Mouse (Mus musculus): ENCODE data around the gene Fez2. TPM values are rescaled to one million over a fixed set of nuclear protein-coding genes. Genes with fewer than 3 reads are reported as not detected.

The Fez2 gene
- polyA plus RNA-seq, 1 experiment from 2014 or later = 42.7 TPM

DNA sequence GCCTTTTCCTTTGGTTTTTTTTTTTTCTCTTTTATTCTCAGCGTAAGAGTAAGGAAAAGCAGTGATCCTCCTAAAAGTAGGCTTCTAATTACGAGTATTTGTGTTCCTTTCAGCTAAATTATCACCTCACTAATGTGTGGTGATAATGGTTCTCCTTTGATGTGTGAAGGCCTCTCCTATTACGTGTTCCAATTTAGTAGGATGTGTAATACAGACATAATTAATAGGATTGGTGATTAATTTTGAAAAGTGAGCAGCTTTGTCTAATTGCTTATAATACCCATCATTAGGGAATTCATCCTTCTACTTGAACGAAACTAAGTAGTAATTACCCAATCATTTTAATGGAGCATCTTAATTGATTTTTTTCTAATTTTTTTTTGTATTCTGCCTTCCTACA lies 60.2 kb downstream of the Fez2 start:
- no peak overlapping the region for H3K9ac ChIP-seq
- 83% methylated on average over 4 of the region's 4 CpGs for WGBS
- H3K4me2 ChIP-seq (replicated peaks) = no peak overlapping the region
- no peaks in the 10 kb centered on the region for H3K4me1 ChIP-seq (replicated peaks)
- H3K36me3 ChIP-seq = 0 out of 2 replicates have a peak, but pooled peaks cover 2% of the 10 kb centered on the region
- no peaks in the 10 kb centered on the region for H3K27me3 ChIP-seq (replicated peaks)
- no peak for ATAC-seq
- no peaks in the 10 kb centered on the region for H3K9me3 ChIP-seq
- no peak overlapping the region for H3K27ac ChIP-seq
- no peak overlapping the region for H3K4me3 ChIP-seq (replicated peaks)

DNA sequence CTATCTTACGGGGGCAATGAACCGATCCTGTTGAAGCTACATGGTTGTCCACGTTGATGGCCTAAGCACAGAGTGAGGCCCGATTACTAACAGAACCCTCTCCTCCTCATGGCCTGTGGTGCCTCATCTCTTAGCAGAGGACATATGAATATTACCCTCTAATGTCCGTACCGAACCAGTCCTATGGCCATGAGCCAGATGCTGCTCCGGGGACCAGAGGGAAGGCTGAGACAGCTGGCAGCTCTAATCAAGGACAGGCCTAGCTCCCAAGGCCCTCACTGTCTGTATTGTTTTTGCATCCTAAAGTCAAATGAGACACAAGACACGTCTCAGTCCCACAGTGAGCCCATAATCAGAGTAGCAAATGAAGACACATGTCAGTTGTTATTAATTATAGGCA lies 62.3 kb downstream of the Fez2 start:
- no peak for ATAC-seq
- H3K4me2 ChIP-seq (replicated peaks) = no peak overlapping the region
- H3K9ac ChIP-seq = no peak overlapping the region
- H3K27ac ChIP-seq = no peak overlapping the region
- 83% methylated on average over 8 of the region's 8 CpGs for WGBS
- no peaks in the 10 kb centered on the region for H3K27me3 ChIP-seq (replicated peaks)
- no peaks in the 10 kb centered on the region for H3K9me3 ChIP-seq
- H3K4me3 ChIP-seq (replicated peaks) = no peak overlapping the region
- 0 out of 2 replicates have a peak, but pooled peaks cover 2% of the 10 kb centered on the region for H3K36me3 ChIP-seq
- no peaks in the 10 kb centered on the region for H3K4me1 ChIP-seq (replicated peaks)

DNA sequence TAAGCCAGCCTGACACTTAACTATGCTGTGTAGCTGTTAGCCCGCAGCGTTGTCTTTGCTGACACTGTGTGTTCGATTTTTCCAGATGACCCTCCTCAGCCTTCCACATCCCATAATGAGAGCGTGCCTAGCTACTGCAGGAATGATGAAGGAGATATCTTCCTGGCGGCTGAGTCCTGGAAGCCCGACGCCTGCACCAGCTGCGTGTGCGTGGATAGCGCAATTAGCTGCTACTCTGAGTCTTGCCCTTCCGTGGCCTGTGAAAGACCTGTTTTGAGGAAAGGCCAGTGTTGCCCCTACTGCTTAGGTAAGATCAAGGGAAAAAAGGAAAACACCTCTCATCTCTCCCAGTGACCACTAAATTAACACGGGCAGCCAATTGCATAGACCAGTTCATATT lies 63.1 kb downstream of the Fez2 start:
- H3K27me3 ChIP-seq (replicated peaks) = no peaks in the 10 kb centered on the region
- H3K4me1 ChIP-seq (replicated peaks) = no peaks in the 10 kb centered on the region
- H3K9me3 ChIP-seq = no peaks in the 10 kb centered on the region
- H3K4me2 ChIP-seq (replicated peaks) = no peak overlapping the region
- no peak overlapping the region for H3K4me3 ChIP-seq (replicated peaks)
- WGBS = 79% methylated on average over 12 of the region's 12 CpGs
- ATAC-seq = no peak
- H3K27ac ChIP-seq = no peak overlapping the region
- H3K36me3 ChIP-seq = 0 out of 2 replicates have a peak, but pooled peaks cover 2% of the 10 kb centered on the region
- no peak overlapping the region for H3K9ac ChIP-seq

DNA sequence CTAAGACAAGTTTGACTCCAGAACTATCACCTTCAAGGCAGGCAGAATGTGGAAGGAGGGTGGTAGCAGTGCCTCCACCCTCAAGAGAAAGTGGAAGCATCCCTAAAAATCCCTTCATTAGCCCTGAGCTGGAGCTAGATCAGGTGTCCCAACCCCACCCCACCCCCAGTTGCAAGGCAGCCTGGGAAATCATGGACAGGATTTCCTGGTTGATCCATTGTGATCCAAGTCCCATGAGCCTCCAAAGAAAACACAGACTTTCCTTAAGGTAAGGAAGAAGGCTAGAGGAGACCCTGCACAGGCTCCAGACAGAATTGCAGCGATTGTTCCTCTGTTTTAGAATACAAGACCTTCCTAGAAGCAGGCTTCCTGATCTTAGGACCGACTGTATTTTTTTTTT lies 63.5 kb downstream of the Fez2 start:
- WGBS = 91% methylated on average over 2 of the region's 2 CpGs
- no peak for ATAC-seq
- H3K9me3 ChIP-seq = no peaks in the 10 kb centered on the region
- no peaks in the 10 kb centered on the region for H3K27me3 ChIP-seq (replicated peaks)
- H3K27ac ChIP-seq = no peak overlapping the region
- peaks cover 2% of the 10 kb centered on the region; the same call in 1 of the 2 replicates for H3K36me3 ChIP-seq
- H3K4me1 ChIP-seq (replicated peaks) = no peaks in the 10 kb centered on the region
- H3K9ac ChIP-seq = no peak overlapping the region
- H3K4me3 ChIP-seq (replicated peaks) = no peak overlapping the region
- H3K4me2 ChIP-seq (replicated peaks) = no peak overlapping the region

DNA sequence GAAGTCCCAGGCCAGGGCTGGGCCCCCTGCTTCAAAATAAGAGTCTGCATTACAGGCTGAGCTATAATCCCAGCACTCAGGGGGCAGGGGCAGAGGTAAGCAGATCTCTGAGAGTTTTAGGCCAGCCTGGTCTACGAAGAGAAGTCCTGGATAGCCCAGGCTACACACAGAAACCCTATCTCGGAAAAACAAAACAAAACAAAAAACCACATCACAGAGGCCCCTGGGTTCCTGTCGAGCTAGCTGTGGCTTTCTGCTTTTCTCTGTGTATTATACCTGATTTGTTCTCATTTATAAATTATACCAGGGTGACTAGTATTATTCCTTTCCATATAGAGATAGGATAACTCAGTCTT lies 65.5 kb downstream of the Fez2 start:
- no peaks in the 10 kb centered on the region for H3K27me3 ChIP-seq (replicated peaks)
- no peaks in the 10 kb centered on the region for H3K4me1 ChIP-seq (replicated peaks)
- WGBS = 91% methylated on average over 3 of the region's 3 CpGs
- H3K36me3 ChIP-seq = peaks cover 2% of the 10 kb centered on the region; the same call in 1 of the 2 replicates
- H3K9me3 ChIP-seq = no peaks in the 10 kb centered on the region
- no peak for ATAC-seq
- H3K9ac ChIP-seq = no peak overlapping the region
- no peak overlapping the region for H3K27ac ChIP-seq
- H3K4me3 ChIP-seq (replicated peaks) = no peak overlapping the region
- H3K4me2 ChIP-seq (replicated peaks) = no peak overlapping the region

DNA sequence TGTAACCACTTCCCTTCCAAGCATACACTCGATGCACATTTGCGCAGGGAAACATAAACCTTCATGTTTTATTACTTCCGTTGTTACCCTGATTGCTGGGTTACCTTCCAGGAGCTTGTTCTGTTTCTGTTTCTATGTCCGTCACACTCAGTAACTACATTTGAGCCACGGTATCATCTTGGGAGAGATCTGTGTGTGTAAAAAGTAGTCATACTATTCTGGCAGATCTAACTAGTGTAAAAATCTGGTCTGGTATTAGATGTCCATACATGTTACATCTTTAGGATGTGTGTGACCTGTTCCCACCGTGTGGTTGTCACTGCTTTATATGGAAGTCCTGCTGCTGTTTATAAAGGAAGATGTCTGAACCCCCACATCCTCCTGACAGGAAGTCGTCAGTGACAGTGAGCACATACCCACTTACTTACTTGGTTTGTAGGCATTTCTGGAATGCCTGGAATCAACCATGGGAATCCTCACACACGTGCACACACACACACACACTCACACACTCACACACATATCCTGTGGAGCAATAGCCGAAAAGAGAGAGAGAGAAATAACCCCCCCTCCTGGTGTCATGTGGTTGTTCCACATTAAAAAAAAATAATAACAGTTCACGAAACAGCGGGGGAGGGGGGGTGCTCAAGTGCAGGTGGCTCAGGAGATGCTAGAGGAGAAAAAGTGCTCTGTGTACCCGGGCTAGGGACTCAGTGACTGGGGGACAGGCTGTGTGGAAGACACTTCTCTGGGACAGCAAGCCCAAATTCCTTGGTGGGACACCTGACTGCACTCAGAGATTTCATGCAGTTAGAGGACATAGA lies 66.1 kb downstream of the Fez2 start:
- Histone ChIP-seq H3K9ac (no peak overlapping the region), H3K27ac (no peak overlapping the region), H3K4me1 (replicated peaks) (no peaks in the 10 kb centered on the region), H3K4me3 (replicated peaks) (no peak overlapping the region), H3K9me3 (no peaks in the 10 kb centered on the region), H3K27me3 (replicated peaks) (no peaks in the 10 kb centered on the region), H3K4me2 (replicated peaks) (no peak overlapping the region), H3K36me3 (peaks cover 2% of the 10 kb centered on the region; the same call in 1 of the 2 replicates)
- 50% methylated on average over 12 of the region's 12 CpGs for WGBS
- no peak for ATAC-seq

DNA sequence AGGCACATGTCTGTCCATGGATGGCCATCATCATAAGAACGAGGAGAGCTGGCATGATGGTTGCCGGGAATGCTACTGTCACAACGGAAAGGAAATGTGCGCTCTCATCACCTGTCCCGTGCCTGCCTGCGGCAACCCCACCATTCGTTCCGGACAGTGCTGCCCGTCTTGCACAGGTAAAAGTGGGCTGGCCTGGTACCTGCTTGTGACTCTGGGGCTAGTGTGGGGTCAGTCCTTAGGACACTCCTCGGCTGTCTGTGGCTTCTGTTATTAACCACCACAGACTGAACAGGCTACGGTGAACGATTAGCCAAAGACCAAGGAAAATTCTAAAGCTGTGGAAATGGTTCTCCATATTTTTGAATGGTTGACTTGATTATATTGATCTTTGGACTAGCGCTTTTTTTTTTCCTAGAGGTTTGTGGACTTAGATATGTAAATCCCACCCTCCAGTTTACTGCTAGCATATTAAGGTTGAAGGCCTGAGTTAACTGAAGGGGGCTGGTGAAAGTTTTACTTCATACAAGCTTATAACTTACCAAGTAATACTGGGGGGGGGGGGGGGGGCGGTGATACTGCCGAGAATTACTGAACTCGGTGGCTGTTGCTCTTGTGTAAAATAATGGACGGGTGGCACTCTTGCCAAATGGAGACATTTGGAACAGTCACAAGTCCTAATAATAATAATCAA lies 70.7 kb downstream of the Fez2 start:
- Histone ChIP-seq H3K4me1 (replicated peaks) (no peaks in the 10 kb centered on the region), H3K4me2 (replicated peaks) (no peak overlapping the region), H3K4me3 (replicated peaks) (no peak overlapping the region), H3K9ac (no peak overlapping the region), H3K27ac (no peak overlapping the region), H3K9me3 (no peaks in the 10 kb centered on the region), H3K27me3 (replicated peaks) (no peaks in the 10 kb centered on the region), H3K36me3 (no peaks in the 10 kb centered on the region; the same call in 1 of the 2 replicates)
- 91% methylated on average over 17 of the region's 17 CpGs for WGBS
- no peak for ATAC-seq

DNA sequence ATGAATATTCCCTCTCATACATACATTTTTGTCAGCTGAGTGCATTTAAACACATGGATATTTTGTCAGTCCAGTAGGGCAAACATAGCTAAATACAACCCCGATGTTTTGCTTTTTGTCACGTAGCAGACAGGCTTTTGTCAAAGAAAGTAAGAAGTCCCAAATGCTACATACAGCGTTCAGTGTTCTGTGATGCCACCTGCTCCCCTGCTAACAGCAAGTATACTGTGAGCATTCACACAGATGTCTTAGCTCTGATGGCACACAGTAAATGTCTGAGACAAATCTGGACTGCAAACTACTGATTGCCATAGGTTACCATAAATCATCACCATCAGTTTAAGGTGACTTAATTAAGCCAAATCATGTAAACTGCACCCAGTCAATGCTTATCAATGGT lies 74.3 kb downstream of the Fez2 start:
- Histone ChIP-seq H3K4me1 (replicated peaks) (no peaks in the 10 kb centered on the region), H3K27ac (no peak overlapping the region), H3K36me3 (no peaks in the 10 kb centered on the region), H3K9me3 (no peaks in the 10 kb centered on the region), H3K4me2 (replicated peaks) (no peak overlapping the region), H3K9ac (no peak overlapping the region), H3K4me3 (replicated peaks) (no peak overlapping the region), H3K27me3 (replicated peaks) (no peaks in the 10 kb centered on the region)
- 88% methylated on average over 3 of the region's 3 CpGs for WGBS
- no peak for ATAC-seq

DNA sequence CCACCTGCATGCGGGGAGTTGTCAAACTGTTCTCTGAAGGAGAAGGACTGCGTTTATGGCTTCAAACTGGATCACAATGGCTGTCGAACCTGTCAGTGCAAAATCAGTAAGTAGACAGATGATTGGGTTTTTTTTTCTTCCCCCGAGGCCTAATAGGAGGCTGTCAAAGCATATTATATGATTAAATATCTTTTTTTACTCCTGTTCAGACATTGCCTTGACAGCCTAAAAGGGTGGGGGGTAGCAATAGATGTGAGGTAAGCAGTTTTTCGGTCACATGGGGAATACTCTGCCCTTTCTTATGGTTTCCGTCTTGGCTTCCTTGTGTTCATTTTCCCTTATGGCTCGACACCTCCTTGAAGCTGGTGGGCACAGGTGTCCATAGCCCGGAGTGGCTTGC lies 82.7 kb downstream of the Fez2 start:
- WGBS = 93% methylated on average over 8 of the region's 8 CpGs

DNA sequence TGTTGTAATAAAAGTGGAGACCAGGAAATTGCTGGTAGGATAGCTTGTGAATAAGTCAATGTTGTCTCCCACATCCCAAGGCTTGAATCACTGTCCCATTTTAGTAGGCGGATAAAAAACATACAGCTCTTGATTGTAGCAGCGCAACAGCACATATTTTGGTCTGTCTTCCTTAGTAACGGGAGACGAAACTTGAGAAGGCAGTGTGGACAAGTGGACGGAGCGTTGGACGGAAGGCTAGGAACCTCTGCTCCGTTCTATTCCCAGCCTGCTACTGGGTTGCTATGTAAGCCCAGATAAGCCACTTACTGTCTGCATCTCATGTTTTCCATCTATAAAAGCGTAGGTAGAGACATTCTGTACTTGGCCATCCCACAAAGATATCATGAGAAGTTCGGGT lies 84.7 kb downstream of the Fez2 start:
- no peak for ATAC-seq
- Histone ChIP-seq H3K4me3 (replicated peaks) (no peak overlapping the region), H3K9me3 (no peaks in the 10 kb centered on the region), H3K9ac (no peak overlapping the region), H3K4me2 (replicated peaks) (no peak overlapping the region), H3K27ac (no peak overlapping the region), H3K36me3 (peaks cover 9% of the 10 kb centered on the region), H3K4me1 (replicated peaks) (no peaks in the 10 kb centered on the region), H3K27me3 (replicated peaks) (no peaks in the 10 kb centered on the region)
- whole genome bisulfite sequencing = 86% methylated on average over 10 of the region's 10 CpGs

More for the DNA sequence above, 82.7 kb downstream of the Fez2 start:
- H3K4me2 ChIP-seq (replicated peaks) = no peak overlapping the region
- no peaks in the 10 kb centered on the region for H3K4me1 ChIP-seq (replicated peaks)
- H3K36me3 ChIP-seq = peaks cover 9% of the 10 kb centered on the region
- H3K27ac ChIP-seq = no peak overlapping the region
- no peaks in the 10 kb centered on the region for H3K9me3 ChIP-seq
- no peak overlapping the region for H3K9ac ChIP-seq
- H3K27me3 ChIP-seq (replicated peaks) = no peaks in the 10 kb centered on the region
- no peak overlapping the region for H3K4me3 ChIP-seq (replicated peaks)
- ATAC-seq = no peak

DNA sequence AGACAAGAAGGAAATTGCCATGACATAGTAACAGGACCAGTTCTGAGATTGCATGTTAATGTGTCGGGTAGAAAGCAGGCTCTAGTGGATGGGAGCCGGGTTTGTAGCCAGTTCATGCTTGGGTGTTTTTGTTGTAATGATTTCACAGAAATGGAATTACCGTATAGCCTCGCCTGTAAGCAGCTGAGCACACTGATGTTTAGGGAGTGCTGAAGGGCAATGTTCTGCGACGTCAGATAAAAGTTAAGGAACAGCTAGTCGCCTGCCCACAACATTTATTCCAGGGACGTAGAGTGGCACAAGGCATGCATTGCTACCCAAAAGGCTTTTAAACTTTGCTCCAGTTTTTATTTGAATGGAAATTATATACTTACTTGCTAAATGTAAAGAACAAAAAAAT lies 86.5 kb downstream of the Fez2 start:
- H3K9me3 ChIP-seq = no peaks in the 10 kb centered on the region
- H3K9ac ChIP-seq = no peak overlapping the region
- ATAC-seq = no peak
- no peak overlapping the region for H3K4me2 ChIP-seq (replicated peaks)
- H3K27me3 ChIP-seq (replicated peaks) = no peaks in the 10 kb centered on the region
- no peak overlapping the region for H3K27ac ChIP-seq
- H3K4me3 ChIP-seq (replicated peaks) = no peak overlapping the region
- H3K4me1 ChIP-seq (replicated peaks) = no peaks in the 10 kb centered on the region
- peaks cover 9% of the 10 kb centered on the region for H3K36me3 ChIP-seq
- WGBS = 80% methylated on average over 8 of the region's 8 CpGs

DNA sequence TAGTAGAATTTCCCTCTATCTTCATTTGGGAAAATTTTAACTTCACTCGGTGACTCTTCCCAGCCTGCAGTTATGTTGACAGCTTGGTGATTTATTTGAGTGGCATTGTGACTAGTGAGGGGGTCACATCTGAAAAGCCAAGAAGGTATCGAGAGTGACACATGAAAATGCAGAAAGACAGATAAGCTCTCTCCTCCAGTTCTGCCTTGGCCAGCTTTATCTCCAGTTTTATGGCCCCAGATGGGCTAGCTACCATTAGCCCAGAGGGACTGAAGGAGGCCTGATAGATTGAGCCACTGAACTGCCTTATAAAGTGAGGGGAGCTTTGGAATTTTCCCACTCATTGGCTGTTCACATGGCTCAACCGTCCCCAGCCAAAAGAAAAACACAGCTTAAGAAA lies 89.7 kb downstream of the Fez2 start:
- H3K4me2 ChIP-seq (replicated peaks) = no peak overlapping the region
- H3K36me3 ChIP-seq = no peaks in the 10 kb centered on the region
- no peak overlapping the region for H3K9ac ChIP-seq
- WGBS = 15% methylated on average over 3 of the region's 3 CpGs
- no peak overlapping the region; the same call in 1 of the 2 replicates for H3K27ac ChIP-seq
- H3K27me3 ChIP-seq (replicated peaks) = no peaks in the 10 kb centered on the region
- no peaks in the 10 kb centered on the region for H3K4me1 ChIP-seq (replicated peaks)
- H3K9me3 ChIP-seq = no peaks in the 10 kb centered on the region
- ATAC-seq = peak; percentile 66; the same call in 1 of the 2 replicates
- no peak overlapping the region for H3K4me3 ChIP-seq (replicated peaks)

Measured in intestine, embryonic 15.5 days (tissue).